Mouse (Mus musculus) liver, adult 2 months (tissue): ENCODE measurements around the gene Klhl33. TPM values are rescaled to one million over a fixed set of nuclear protein-coding genes. Genes with fewer than 3 reads are reported as not detected.
A peak's percentile ranks its signal among the peaks of the same experiment; 100 is the strongest.
"Not testable (repeated sequence)": the region's sequence is repeated elsewhere in the genome, so short reads cannot be mapped to it uniquely, and the experiment has no call there.

ENCODE experiments used
- DNase-seq: peaks from one replicate; pipeline ENCODE4 v3.0.0-alpha.2; 2011; ENCODE audit warnings: low read depth, low spot score; ENCODE audit errors: extremely low read depth
- H3K27ac ChIP-seq: fragments of 200-500 bp; replicated peaks from 2 replicates; pipeline ENCODE4 v1.5.1; 2012; ENCODE audit warnings: low read depth, mild to moderate bottlenecking, control low read depth, inconsistent platforms, low read length; ENCODE audit not compliant: insufficient read depth
- H3K27me3 ChIP-seq: fragments of 200-500 bp; 2 replicates; pipeline ENCODE4 v1.6.1; 2012; ENCODE audit warnings: mild to moderate bottlenecking, moderate library complexity, low read length, inconsistent platforms; ENCODE audit not compliant: control insufficient read depth, insufficient read depth
- H3K36me3 ChIP-seq: fragments of 200-500 bp; 2 replicates; pipeline ENCODE4 v1.6.1; 2012; ENCODE audit warnings: low read length, inconsistent platforms; ENCODE audit not compliant: control insufficient read depth, insufficient read depth
- H3K4me1 ChIP-seq: fragments of 200-500 bp; 2 replicates; pipeline ENCODE4 v1.6.1; 2011; ENCODE audit warnings: low read length; ENCODE audit not compliant: control insufficient read depth, insufficient read depth
- H3K4me3 ChIP-seq: fragments of 200-500 bp; 2 replicates; pipeline ENCODE4 v1.5.1; 2011; ENCODE audit warnings: low read depth, mild to moderate bottlenecking, control low read depth, low read length, moderate library complexity; ENCODE audit not compliant: insufficient read depth
- H3K79me2 ChIP-seq: fragments of 200-500 bp; 2 replicates; pipeline ENCODE4 v1.6.1; 2012; ENCODE audit warnings: inconsistent platforms, mild to moderate bottlenecking, low read length, moderate library complexity; ENCODE audit not compliant: control insufficient read depth, insufficient read depth
- H3K9ac ChIP-seq: fragments of 200-500 bp; 2 replicates; pipeline ENCODE4 v1.6.1; 2012; ENCODE audit warnings: low read depth, mild to moderate bottlenecking, control low read depth, inconsistent platforms, low read length
- CTCF ChIP-seq: fragments of 200-500 bp; IDR thresholded peaks from 2 replicates; pipeline ENCODE4 v1.5.1; 2011; ENCODE audit warnings: low read depth, low read length, control low read depth
- POLR2A ChIP-seq: fragments of 200-500 bp; IDR thresholded peaks from 2 replicates; pipeline ENCODE4 v1.6.1; 2011; ENCODE audit warnings: low read length, control low read depth; ENCODE audit not compliant: insufficient read depth; ENCODE audit errors: extremely low read depth
- WGBS: fragments of 180-500 bp; shearing (Covaris S2); methylation state at CpG from one replicate; pipeline ENCODE4 v1.1.7; 2018; 5-methylcytosine and 5-hydroxymethylcytosine counted together
- polyA plus RNA-seq: library from polyadenylated mRNA; depleted of rRNA; stranded (reverse); fragments of >200 nt; gene quantifications from 2 replicates; pipeline ENCODE4 v1.2.3, GENCODE M21; 2012
- total RNA-seq: library from RNA; depleted of rRNA; stranded (reverse); fragments of >200 nt; gene quantifications from 2 replicates; pipeline ENCODE4 v1.2.3, GENCODE M21; 2014

Klhl33 gene
- total and polyA plus RNA-seq, 2 experiments, result 0.09 TPM; not detected in 1

GRCm38 (mm10) chr14:50929951-50930350 lies 32.6 kb upstream of the Klhl33 start:
- H3K4me1 ChIP-seq, result peaks cover 9% of the 10 kb centered on the region
- H3K27ac ChIP-seq, result peak overlapping the region; percentile 80
- 7% methylated on average over 10 of the region's 10 CpGs for WGBS
- TF ChIP-seq POLR2A, result no peak
- peak; percentile 18 for DNase-seq
- peaks cover 29% of the 10 kb centered on the region for H3K36me3 ChIP-seq
- peak overlapping the region; percentile 68 for H3K4me3 ChIP-seq
- peak overlapping the region; percentile 83 for H3K9ac ChIP-seq
- H3K27me3 ChIP-seq, result no peaks in the 10 kb centered on the region
- H3K79me2 ChIP-seq, result no peaks in the 10 kb centered on the region; the same call in 1 of the 2 replicates

GRCm38 (mm10) chr14:50927366-50927765 lies 30.1 kb upstream of the Klhl33 start:
- TF ChIP-seq POLR2A (no peak), CTCF (no peak)
- 81% methylated on average over 3 of the region's 3 CpGs for WGBS
- DNase-seq, result no peak
- peaks cover 9% of the 10 kb centered on the region for H3K4me1 ChIP-seq
- no peaks in the 10 kb centered on the region for H3K27me3 ChIP-seq
- no peak overlapping the region for H3K27ac ChIP-seq
- no peak overlapping the region for H3K9ac ChIP-seq
- no peaks in the 10 kb centered on the region; the same call in 1 of the 2 replicates for H3K79me2 ChIP-seq
- peaks cover 29% of the 10 kb centered on the region for H3K36me3 ChIP-seq
- no peak overlapping the region for H3K4me3 ChIP-seq

GRCm38 (mm10) chr14:50925111-50925920 lies 28.0 kb upstream of the Klhl33 start:
- peak overlapping the region; percentile 64 for H3K4me3 ChIP-seq
- WGBS, result 2% methylated on average over 38 of the region's 38 CpGs
- peak; percentile 31 for DNase-seq

GRCm38 (mm10) chr14:50924281-50925064 lies 27.2 kb upstream of the Klhl33 start, which contains the start of the genes Osgep and Apex1:
Osgep (minus strand) TSS chr14:50924893.
Apex1 (plus strand) TSS chr14:50924968.
- H3K27ac ChIP-seq, result peak within 1 kb of the TSS; percentile 64
- H3K9ac ChIP-seq, result peak within 1 kb of the TSS; percentile 78
- H3K4me1 ChIP-seq, result no peaks in the 10 kb centered on the region; the same call in none of the 2 replicates
- peak within 1 kb of the TSS; percentile 64 for H3K4me3 ChIP-seq
- H3K27me3 ChIP-seq, result no peaks in the 10 kb centered on the region
- peak; percentile 95 for DNase-seq
- TF ChIP-seq POLR2A (peak; percentile 63; the same call in 1 of the 2 replicates), CTCF (no peak)
- H3K79me2 ChIP-seq, result no peaks in the 10 kb centered on the region
- H3K36me3 ChIP-seq, result peaks cover 29% of the 10 kb centered on the region
- under 1% methylated on average over 57 of the region's 57 CpGs for WGBS

More at GRCm38 (mm10) chr14:50925111-50925920, 28.0 kb upstream of the Klhl33 start:
- H3K27me3 ChIP-seq, result no peaks in the 10 kb centered on the region
- H3K27ac ChIP-seq, result peak overlapping the region; percentile 32
- peak overlapping the region; percentile 71 for H3K9ac ChIP-seq
- no peaks in the 10 kb centered on the region; the same call in 1 of the 2 replicates for H3K79me2 ChIP-seq
- TF ChIP-seq POLR2A, result no peak
- TF ChIP-seq CTCF, result no peak
- H3K4me1 ChIP-seq, result peaks cover 5% of the 10 kb centered on the region
- peaks cover 29% of the 10 kb centered on the region for H3K36me3 ChIP-seq

- H3K27me3 ChIP-seq, H3K4me1 ChIP-seq, H3K9ac ChIP-seq, H3K79me2 ChIP-seq, H3K4me3 ChIP-seq, DNase-seq, H3K27ac ChIP-seq: not testable (repeated sequence)
- WGBS, result 49% methylated on average over 1 of the region's 1 CpGs
- peaks cover 20% of the 10 kb centered on the region for H3K36me3 ChIP-seq
Observed at GRCm38 (mm10) chr14:50923437-50923836, 26.1 kb upstream of the Klhl33 start.
